Mouse (Mus musculus) layer of hippocampus, adult 9-11 months (tissue): ENCODE data around the gene Slf1.
"Not testable (repeated sequence)": the region's sequence is repeated elsewhere in the genome, so short reads cannot be mapped to it uniquely, and the experiment has no call there.

ENCODE experiments used
- DNase-seq: peaks from one replicate; pipeline ENCODE4 v3.0.0; 2022

Gene Slf1

GRCm38 (mm10) chr13:77134931-77135620 lies at the start of gene Slf1, which contains the start of gene 2210408I21Rik:
TSS of gene Slf1 (minus strand) at chr13:77135473.
TSS of gene 2210408I21Rik (plus strand) at chr13:77135540.
- peak; percentile 87 for DNase-seq

DNA sequence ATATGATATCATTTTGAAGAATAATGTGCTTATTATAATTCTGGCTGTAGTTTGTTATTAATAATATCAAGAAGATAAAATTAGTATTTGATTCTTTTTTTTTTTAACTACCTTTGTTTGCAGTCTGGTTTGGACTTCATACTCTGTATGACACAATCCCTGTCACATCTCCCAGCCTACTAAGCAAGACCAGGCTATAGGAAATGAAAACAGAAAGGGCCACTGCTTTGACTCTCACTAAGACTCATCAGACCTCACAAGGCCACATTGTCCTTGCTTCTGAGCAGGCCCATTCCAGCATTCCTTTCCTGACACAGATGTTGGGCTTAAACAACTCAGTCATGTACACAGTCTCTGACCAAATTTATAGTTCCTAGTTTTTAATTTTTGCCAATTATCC lies 42.7 kb upstream of the Slf1 start:
- no peak for DNase-seq

GRCm38 (mm10) chr13:77140890-77141289 lies 5.6 kb upstream of the Slf1 start:
- DNase-seq, result no peak

DNA sequence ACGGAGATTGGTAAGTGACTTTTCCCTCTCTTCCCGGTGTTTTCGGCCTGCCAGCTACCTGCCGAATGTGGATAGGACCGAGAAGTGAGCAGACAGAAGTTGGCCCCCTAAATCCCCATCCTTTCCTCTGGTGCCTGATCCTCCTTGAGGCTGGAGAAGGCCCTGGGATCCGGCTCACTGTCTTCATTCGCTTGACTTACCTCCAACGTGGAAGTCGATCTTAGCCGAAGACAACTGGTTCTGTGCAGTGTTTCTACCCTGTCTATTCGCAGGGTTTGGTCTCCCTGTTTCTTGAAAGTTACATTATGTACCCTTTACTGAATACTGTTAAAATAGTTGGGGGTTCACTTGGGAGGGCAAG lies 328 bp upstream of the Slf1 start:
- no peak for DNase-seq

- no peak for DNase-seq
Observed at GRCm38 (mm10) chr13:77131132-77131531, 4.1 kb downstream of the Slf1 start.

DNA sequence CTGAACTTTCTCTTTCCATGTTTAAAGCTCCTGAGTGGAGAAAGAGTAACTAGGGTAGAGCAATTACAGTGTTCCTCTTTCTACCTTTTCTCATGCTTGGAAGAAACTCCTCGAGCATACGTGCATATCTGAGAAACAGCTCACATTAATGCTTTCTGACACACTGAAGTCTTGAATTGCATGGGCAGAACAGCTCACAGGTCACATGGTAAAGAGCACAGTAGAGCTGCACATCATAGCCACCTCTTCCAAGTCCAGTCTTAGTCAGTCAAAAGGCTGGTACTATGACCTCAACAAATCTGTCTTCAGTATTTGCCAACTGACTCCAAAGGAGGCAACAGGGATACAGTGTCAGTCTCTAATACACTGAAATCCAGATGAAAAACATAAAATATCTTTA lies 7.0 kb downstream of the Slf1 start:
- no peak for DNase-seq

- no peak for DNase-seq
Observed at GRCm38 (mm10) chr13:77125159-77125558, 10.1 kb downstream of the Slf1 start.

DNA sequence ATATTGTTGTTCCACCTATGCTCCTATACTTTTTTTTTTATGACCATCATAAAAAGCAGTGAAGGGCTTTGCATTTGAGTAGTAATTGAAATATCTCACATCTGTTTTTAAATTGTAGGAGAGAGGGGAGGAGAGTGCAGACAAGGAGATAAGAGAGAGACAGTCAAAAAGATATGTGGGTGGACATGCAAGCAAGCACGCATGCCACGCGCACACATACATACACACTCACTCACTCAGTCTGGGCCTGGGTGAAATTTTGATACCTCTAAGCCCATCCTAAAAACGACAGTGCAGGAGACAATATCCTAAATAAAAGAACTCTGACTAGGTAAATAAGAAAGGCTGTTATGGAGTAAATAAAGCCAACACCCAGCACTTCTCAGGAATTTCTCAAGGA lies 16.6 kb downstream of the Slf1 start:
- no peak for DNase-seq

- no peak for DNase-seq
Observed at GRCm38 (mm10) chr13:77107734-77108133, 27.5 kb downstream of the Slf1 start.

- not testable (repeated sequence) for DNase-seq
Observed at GRCm38 (mm10) chr13:77092876-77093275, 42.4 kb downstream of the Slf1 start.

- no peak for DNase-seq
Observed at GRCm38 (mm10) chr13:77072030-77072429, 63.2 kb downstream of the Slf1 start.

GRCm38 (mm10) chr13:77068847-77069246 lies 66.4 kb downstream of the Slf1 start:
- DNase-seq, result no peak

DNA sequence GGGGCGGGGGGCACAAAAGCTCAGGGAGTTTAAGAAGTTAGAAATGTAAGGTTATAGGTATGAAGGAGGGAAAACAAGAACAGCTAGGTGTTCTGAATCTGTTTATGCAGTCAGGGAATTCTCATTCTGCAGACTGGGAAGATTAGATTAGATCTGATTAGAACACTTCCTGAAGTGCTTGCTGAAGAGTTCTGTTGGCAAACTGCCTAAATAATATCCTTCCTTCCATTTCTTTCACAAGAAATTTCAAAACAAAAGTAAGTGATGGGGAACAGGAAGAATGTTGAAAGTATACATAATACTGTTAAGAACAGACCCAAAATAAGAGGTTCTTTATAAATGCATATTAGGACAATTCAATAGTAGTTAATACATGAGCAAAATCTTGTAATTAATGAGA lies 72.1 kb downstream of the Slf1 start:
- no peak for DNase-seq

GRCm38 (mm10) chr13:77049736-77050135 lies 85.5 kb downstream of the Slf1 start:
- DNase-seq, result no peak

DNA sequence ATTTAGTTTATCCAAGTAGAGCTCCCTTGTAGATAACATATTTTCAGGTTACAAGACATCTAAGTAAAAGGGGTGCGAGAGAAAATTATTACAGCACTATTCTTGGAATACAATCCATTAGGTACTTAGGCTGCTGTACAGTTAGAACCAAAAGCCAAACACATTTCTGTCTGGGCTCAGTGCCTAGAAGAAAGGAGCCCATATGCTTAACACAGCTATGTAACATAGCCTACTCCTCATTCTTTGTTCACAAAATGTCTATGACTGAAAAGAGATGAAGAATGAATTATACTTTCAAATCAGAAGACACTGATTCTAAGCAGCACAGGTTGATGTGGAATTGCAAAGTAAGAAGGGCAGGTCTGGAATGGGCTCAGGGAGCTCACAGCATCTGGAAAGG lies 86.8 kb downstream of the Slf1 start:
- peak; percentile 61 for DNase-seq

- DNase-seq, result peak; percentile 14
Observed at GRCm38 (mm10) chr13:77047179-77047931, 87.9 kb downstream of the Slf1 start.

GRCm38 (mm10) chr13:77046416-77046815 lies 88.9 kb downstream of the Slf1 start:
- no peak for DNase-seq

GRCm38 (mm10) chr13:77045375-77045774 lies 89.9 kb downstream of the Slf1 start:
- no peak for DNase-seq

GRCm38 (mm10) chr13:77043375-77043774 lies 91.9 kb downstream of the Slf1 start:
- DNase-seq, result no peak

DNA sequence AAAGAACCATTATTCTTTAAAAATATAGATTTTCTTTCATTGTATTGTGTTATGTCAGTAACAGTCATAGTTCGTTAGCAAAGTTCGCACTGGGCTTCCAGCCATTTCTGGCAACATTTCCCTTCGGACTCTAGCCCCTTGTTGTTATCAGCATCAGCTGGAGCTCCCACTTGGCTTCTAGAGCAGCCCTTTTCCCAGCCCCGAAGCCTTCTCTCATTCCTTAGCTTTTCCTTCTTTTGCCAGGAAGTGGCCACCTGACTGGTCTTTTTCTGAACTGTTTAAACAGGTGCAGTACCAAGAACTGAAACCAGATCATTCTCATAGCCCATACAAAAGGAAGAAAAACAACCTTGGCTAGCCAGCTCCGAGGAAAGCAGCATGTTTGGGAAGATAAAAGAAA lies 105.7 kb downstream of the Slf1 start:
- no peak for DNase-seq

DNA sequence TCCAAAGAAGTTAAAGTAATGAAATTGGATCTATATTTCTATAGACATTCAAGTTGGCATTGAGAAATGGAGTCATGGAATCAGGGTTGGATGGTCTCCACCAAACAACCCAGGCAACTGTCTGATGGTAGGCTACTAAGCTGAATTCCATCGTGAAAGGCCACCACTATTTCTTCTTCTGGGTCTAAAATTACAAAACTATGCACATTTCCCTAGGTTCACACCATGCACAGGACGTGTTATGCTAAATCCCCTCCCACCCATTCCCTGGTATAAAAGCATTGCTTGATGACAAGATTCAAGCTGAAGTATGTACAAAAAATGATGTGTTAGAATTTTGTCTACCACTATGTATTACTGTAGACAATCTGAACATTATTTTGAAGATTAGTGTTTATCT lies 116.4 kb downstream of the Slf1 start:
- DNase-seq, result no peak

DNA sequence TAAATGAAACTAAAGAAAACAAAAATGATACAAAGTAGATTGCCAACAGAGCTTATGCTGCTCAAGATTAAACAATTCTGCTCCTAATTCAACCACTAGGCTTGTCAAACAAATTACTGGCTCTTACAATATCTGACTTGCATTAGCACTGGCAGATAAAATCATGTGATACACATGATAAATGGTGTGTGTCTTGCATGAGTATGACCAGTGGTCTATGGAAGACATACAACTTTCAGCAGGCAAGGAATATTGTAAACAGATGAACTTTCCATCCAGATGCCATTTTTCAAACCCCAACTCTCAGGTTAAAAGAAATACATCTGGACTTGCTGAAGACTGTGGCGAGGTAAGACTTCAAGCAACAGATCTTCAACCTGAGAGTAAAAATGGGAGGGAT lies 131.6 kb downstream of the Slf1 start:
- DNase-seq, result no peak

GRCm38 (mm10) chr13:77002628-77003027 lies 132.6 kb downstream of the Slf1 start:
- DNase-seq, result no peak
